In genomic region chr1:118976596-118976995, GRCm38 (mm10) we compare ENCODE assay signal across 8 mouse cellular contexts.
DNase-seq lines count a peak whose midpoint lies in the region; ATAC-seq and TF ChIP-seq lines count a peak whose summit lies in the region.

No protein-coding gene starts in this region.

- peaks cover 1% of the 10 kb centered on the region; the same call in 1 of the 2 replicates for H3K36me3 ChIP-seq in midbrain, embryonic 11.5 days (ENCODE audit: control insufficient read depth, insufficient read depth, low read length)

- TF ChIP-seq CTCF in layer of hippocampus, adult 2 months (conservative IDR thresholded peaks at IDR 0.05) = no peak

- no peak overlapping the region for H3K27ac ChIP-seq in layer of hippocampus, adult 2 months
- no peak overlapping the region for H3K27ac ChIP-seq in midbrain, embryonic 11.5 days (ENCODE audit: low read depth, low read length)

- no peaks in the 10 kb centered on the region for H3K9me3 ChIP-seq in midbrain, embryonic 11.5 days (ENCODE audit: control insufficient read depth, low read length)

- H3K4me3 ChIP-seq in layer of hippocampus, adult 2 months = no peak overlapping the region
- H3K4me3 ChIP-seq in midbrain, embryonic 11.5 days (ENCODE audit: low read depth, low read length) = no peak overlapping the region

- H3K27me3 ChIP-seq in midbrain, embryonic 11.5 days (ENCODE audit: control insufficient read depth, insufficient read depth, low read length) = no peaks in the 10 kb centered on the region

- WGBS in midbrain, embryonic 11.5 days = 83% methylated on average over 9 of the region's 9 CpGs

- ATAC-seq in midbrain, embryonic 11.5 days (ENCODE audit: low FRiP score) = no peak

- no peak overlapping the region for H3K9ac ChIP-seq in midbrain, embryonic 11.5 days (ENCODE audit: low read length)

- no peak overlapping the region for H3K4me2 ChIP-seq in midbrain, embryonic 11.5 days

- peak; percentile 22 to 57 for DNase-seq in layer of hippocampus, adult 18-20 months (ENCODE audit: low spot score in 2 of 2)
- no peak for DNase-seq in layer of hippocampus, adult 2 months (ENCODE audit: low spot score in 2 of 2)
- DNase-seq in brain, adult 2 months (ENCODE audit: low read depth, low spot score) = peak; percentile 83
- peak; percentile 65 to 86 for DNase-seq in gastrocnemius, postnatal 4 days (ENCODE audit: low spot score in 2 of 2)
- DNase-seq in kidney, postnatal 14 days = peak; percentile 50
- DNase-seq in lung, postnatal 4 days = peak; percentile 84 to 95
- peak; percentile 81 for DNase-seq in urinary bladder, postnatal 25 days (ENCODE audit: low spot score)
- no peak for DNase-seq in midbrain, embryonic 11.5 days (ENCODE audit: low spot score, missing footprints)

- H3K4me1 ChIP-seq in midbrain, embryonic 11.5 days (ENCODE audit: control insufficient read depth, insufficient read depth, low read length) = peaks cover under 1% of the 10 kb centered on the region; the same call in 1 of the 2 replicates

Comparison
In these comparisons a context has a peak if more than half of its experiments do, and no peak if none do; other contexts are left out.
1. DNase-seq: peak in layer of hippocampus, adult 18-20 months (2 of 2), brain, adult 2 months (single experiment), gastrocnemius, postnatal 4 days (2 of 2), kidney, postnatal 14 days (single experiment), lung, postnatal 4 days (2 of 2) and urinary bladder, postnatal 25 days (single experiment); none in layer of hippocampus, adult 2 months (0 of 2) and midbrain, embryonic 11.5 days (single experiment).